Mouse (Mus musculus): ENCODE data around the gene Ccs. TPM values are rescaled to one million over a fixed set of nuclear protein-coding genes. Genes with fewer than 3 reads are reported as not detected.
A peak's percentile ranks its signal among the peaks of the same experiment; 100 is the strongest.

Gene Ccs
- total RNA-seq, 2 experiments from 2014 or later, result 32.0 to 32.8 TPM

- intact Hi-C loops (cut with DNase I), result no loop called here
- peak; percentile 98 to 100 for DNase-seq (ENCODE audit: low spot score in 2 of 2)
These were observed 45.2 kb downstream of the Ccs start, which contains the start of gene Rbm4 for GRCm38 (mm10) chr19:4793831-4794422. Rbm4 (minus strand) TSS chr19:4793901.

GRCm38 (mm10) chr19:4793281-4793830 is 45.8 kb downstream of the Ccs start:
- DNase-seq (ENCODE audit: low spot score in 2 of 2), result no peak
- intact Hi-C loops (cut with DNase I), result no loop called here

- intact Hi-C loops (cut with DNase I), result no loop called here
- no peak for DNase-seq (ENCODE audit: low spot score in 2 of 2)
These were observed 52.8 kb downstream of the Ccs start for GRCm38 (mm10) chr19:4786313-4786712.

GRCm38 (mm10) chr19:4785206-4785605 is 53.9 kb downstream of the Ccs start:
- DNase-seq (ENCODE audit: low spot score in 2 of 2), result no peak
- intact Hi-C loops (cut with DNase I), result no loop called here

GRCm38 (mm10) chr19:4782891-4783290 is 56.2 kb downstream of the Ccs start:
- intact Hi-C loops (cut with DNase I), result no loop called here
- DNase-seq (ENCODE audit: low spot score in 2 of 2), result no peak

Other genes with a start within 250 kb of the Ccs start
- 10 to 100 TPM; 47.2 to 47.3 TPM for gene Lrfn4, start 223.7 kb downstream of the Ccs start, total RNA-seq (2021)
- gene Rce1, start 213.7 kb downstream of the Ccs start, total RNA-seq (2021), result 10 to 100 TPM; 25.1 to 26.1 TPM
- 1 to 10 TPM; 1.1 to 1.3 TPM for gene Gm960, start 140.7 kb downstream of the Ccs start, total RNA-seq (2021)
- 100 to 1,000 TPM; 659 to 669 TPM for gene Sptbn2, start 128.2 kb downstream of the Ccs start, total RNA-seq (2021)
- gene Rbm4b, start 82.8 kb downstream of the Ccs start, total RNA-seq (2021), result 10 to 100 TPM; 16.5 to 18.9 TPM
- gene Rbm4, start 45.4 kb downstream of the Ccs start, total RNA-seq (2021), result 10 to 100 TPM; 74.8 to 76.3 TPM
- gene Gm21992, start 27.7 kb downstream of the Ccs start, total RNA-seq (2021), result 10 to 100 TPM; 21.8 to 21.9 TPM
- 10 to 100 TPM; 49.9 to 59.8 TPM for gene Rbm14, start 27.7 kb downstream of the Ccs start, total RNA-seq (2021)
- 1 to 10 TPM; 1.8 to 2.4 TPM for gene Ccdc87, start within 50 bp of the Ccs start, total RNA-seq (2021)
- 100 to 1,000 TPM; 106 to 113 TPM for gene Ctsf, start 15.8 kb upstream of the Ccs start, total RNA-seq (2021)
- 1 to 10 TPM; 1.1 to 1.9 TPM for gene Actn3, start 38.6 kb upstream of the Ccs start, total RNA-seq (2021)
- gene Zdhhc24, start 39.3 kb upstream of the Ccs start, total RNA-seq (2021), result 10 to 100 TPM; 25.0 to 25.9 TPM
- gene Bbs1, start 67.3 kb upstream of the Ccs start, total RNA-seq (2021), result 10 to 100 TPM; 41.5 to 44.1 TPM
- gene Dpp3, start 89.0 kb upstream of the Ccs start, total RNA-seq (2021), result 10 to 100 TPM; 43.6 to 44.4 TPM
- 10 to 100 TPM; 19.6 to 26.1 TPM for gene Peli3, start 103.8 kb upstream of the Ccs start, total RNA-seq (2021)
- gene Mrpl11, start 122.8 kb upstream of the Ccs start, total RNA-seq (2021), result 10 to 100 TPM; 52.6 to 58.0 TPM
- gene Npas4, start 151.0 kb upstream of the Ccs start, total RNA-seq (2021), result 10 to 100 TPM; 12.4 to 24.4 TPM
- gene Slc29a2, start 184.5 kb upstream of the Ccs start, total RNA-seq (2021), result 10 to 100 TPM; 14.1 to 15.0 TPM
- 100 to 1,000 TPM; 126 to 132 TPM for gene B4gat1, start 199.5 kb upstream of the Ccs start, total RNA-seq (2021)
- 1 to 10 TPM; 3.6 to 5.2 TPM for gene AC124502.3, start 199.6 kb upstream of the Ccs start, total RNA-seq (2021)
- 10 to 100 TPM; 20.2 to 23.6 TPM for gene Brms1, start 202.0 kb upstream of the Ccs start, total RNA-seq (2021)
- gene Rin1, start 211.1 kb upstream of the Ccs start, total RNA-seq (2021), result 10 to 100 TPM; 92.7 to 93.9 TPM
- 1 to 10 TPM; 4.6 to 5.4 TPM for gene Cd248, start 228.7 kb upstream of the Ccs start, total RNA-seq (2021)
- gene Tmem151a, start 246.2 kb upstream of the Ccs start, total RNA-seq (2021), result 100 to 1,000 TPM; 163 to 164 TPM
- 10 to 100 TPM; 24.6 to 26.0 TPM for gene Yif1a, start 249.2 kb upstream of the Ccs start, total RNA-seq (2021)

All from left cerebral cortex, postnatal 25 days (tissue).